9 mouse cellular contexts compared by ENCODE assay signal in the genomic region with DNA sequence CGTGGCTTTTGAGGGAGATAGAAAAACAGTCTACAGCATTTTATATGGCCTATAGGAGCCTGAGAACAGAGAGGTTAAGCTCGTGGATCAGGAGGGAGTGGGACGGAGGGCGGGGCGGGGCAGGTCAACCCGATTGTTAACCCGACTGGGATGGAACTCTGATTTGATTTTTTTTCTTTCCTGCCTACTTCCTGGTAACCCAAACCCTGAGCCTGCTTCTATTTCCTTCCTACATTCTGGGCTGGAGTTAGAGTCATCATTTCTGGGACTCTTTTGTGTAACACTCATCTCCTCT. TPM values are rescaled to one million over a fixed set of nuclear protein-coding genes. Genes with fewer than 3 reads are reported as not detected.
A peak's percentile ranks its signal among the peaks of the same experiment; 100 is the strongest.
DNase-seq lines count a peak whose midpoint lies in the region; ATAC-seq lines count a peak whose summit lies in the region.
"Had no signal": no experiment of that assay in that cellular context is flagged by ENCODE, and none has a peak within 500 bp of the region (broad histone marks: within the 10 kb centered on the region; RNA-seq: fewer than 3 reads in every experiment).

No protein-coding gene starts in this region.

- no peaks in the 10 kb centered on the region for H3K79me2 ChIP-seq in macrophage (ENCODE audit: inconsistent target)

- peak overlapping the region; percentile 46 for H3K4me3 ChIP-seq in brown adipose tissue, adult 24 weeks (ENCODE audit: insufficient read depth, low read depth, low read length)
- peak overlapping the region; percentile 24 for H3K4me3 ChIP-seq in hindbrain, embryonic 12.5 days
- peak overlapping the region; percentile 7; the same call in 1 of the 2 replicates for H3K4me3 ChIP-seq in macrophage (ENCODE audit: inconsistent target)

- H3K9ac ChIP-seq in hindbrain, embryonic 12.5 days, result no peak overlapping the region

- H3K36me3 ChIP-seq in hindbrain, embryonic 12.5 days, result no peaks in the 10 kb centered on the region
- H3K36me3 ChIP-seq in macrophage (ENCODE audit: inconsistent target), result no peaks in the 10 kb centered on the region

- intact Hi-C loops in heart, postnatal 10 days (cut with DNase I), result no loop called here

- H3K9me3 ChIP-seq in hindbrain, embryonic 12.5 days (replicated peaks), result no peaks in the 10 kb centered on the region

- peaks cover 4% of the 10 kb centered on the region; the same call in 1 of the 2 replicates for H3K4me1 ChIP-seq in brown adipose tissue, adult 24 weeks (ENCODE audit: control insufficient read depth, insufficient read depth, insufficient read length, low read length)
- peaks cover 31% of the 10 kb centered on the region for H3K4me1 ChIP-seq in hindbrain, embryonic 12.5 days

- peak; percentile 18 for DNase-seq in heart, adult 8-10 months (ENCODE audit: low spot score)
- no peak for DNase-seq in heart, postnatal 10 days
- no peak for DNase-seq in embryo, embryonic 11 days
- DNase-seq in layer of hippocampus, adult 8-10 months (ENCODE audit: low spot score in 2 of 2), result no peak

- H3K27ac ChIP-seq in brown adipose tissue, adult 24 weeks (replicated peaks; ENCODE audit: low read depth, low read length), result no peak overlapping the region
- H3K27ac ChIP-seq in hindbrain, embryonic 12.5 days, result no peak overlapping the region
- H3K27ac ChIP-seq in macrophage, result no peak overlapping the region

- ATAC-seq in hindbrain, embryonic 12.5 days (ENCODE audit: low FRiP score), result peak; percentile 17; the same call in 1 of the 2 replicates
- ATAC-seq in monocyte, adult 5-6 weeks (replicated peaks; ENCODE audit: insufficient number of reproducible peaks, low FRiP score, low TSS enrichment, poor library complexity, severe bottlenecking), result no peak

- WGBS in hindbrain, embryonic 12.5 days, result 0% methylated on average over 7 of the region's 7 CpGs
- WGBS in macrophage (ENCODE audit: missing documents), result 15% methylated on average over 7 of the region's 7 CpGs

- H3K4me2 ChIP-seq in hindbrain, embryonic 12.5 days (replicated peaks), result peak overlapping the region; percentile 50

- H3K27me3 ChIP-seq in hindbrain, embryonic 12.5 days, result peaks cover 9% of the 10 kb centered on the region; the same call in 1 of the 2 replicates

RNA-seq across cellular contexts. Expression of gene Calm2, which starts 27.7 kb away (rescaled TPM):
- 100 to 1,000 TPM; 143 to 158 (median 147) TPM for total RNA-seq in heart, adult 8-10 months (2022)
- total RNA-seq in heart, postnatal 10 days (2021), result 100 to 1,000 TPM; 247 to 257 TPM
- polyA plus RNA-seq in brown adipose tissue, adult 24 weeks (2012; ENCODE audit: insufficient read depth, insufficient read length, missing spikeins), result 250 and 275 TPM in 2 replicates
- 1,282 and 1,370 TPM in 2 replicates for polyA plus RNA-seq in hindbrain, embryonic 12.5 days (2016; fragmentation: Nextera tagmentation; extraction: Ambion mirVana)
- total RNA-seq in macrophage (2018; cell fraction: chromatin; rRNA removed), result 100 to 1,000 TPM in 4 of 26 experiments, 10 to 100 TPM in 22; 38.3 to 133 (median 72.0) TPM
- total RNA-seq in macrophage (2018; cell fraction: cytosol; rRNA removed), result 100 to 1,000 TPM; 350 to 760 (median 532) TPM
- 100 to 1,000 TPM; 119 to 311 (median 172) TPM for total RNA-seq in macrophage (2018; cell fraction: nucleus; rRNA removed)
- polyA plus RNA-seq in macrophage (2018), result 716 to 1,639 TPM (median 783 TPM) in 3 replicates
- 1,504 to 2,308 TPM (median 2,140 TPM) in 3 replicates for total RNA-seq in monocyte, adult 5-6 weeks (2017)
- 1,000 to 10,000 TPM; 1,941 to 2,151 (median 2,040) TPM for total RNA-seq in layer of hippocampus, adult 8-10 months (2022)

RNA-seq across cellular contexts. Expression of gene Stpg4, which starts 46.9 kb away (rescaled TPM):
- total RNA-seq in heart, adult 8-10 months (2022), result not detected
- not detected for total RNA-seq in heart, postnatal 10 days (2021)
- not detected in 2 replicates for polyA plus RNA-seq in brown adipose tissue, adult 24 weeks (2012; ENCODE audit: insufficient read depth, insufficient read length, missing spikeins)
- polyA plus RNA-seq in hindbrain, embryonic 12.5 days (2016; fragmentation: Nextera tagmentation; extraction: Ambion mirVana), result 0.34 TPM in 1 of 2 replicates, not detected in the other
- total RNA-seq in macrophage (2018; cell fraction: chromatin; rRNA removed), result not detected
- not detected for total RNA-seq in macrophage (2018; cell fraction: cytosol; rRNA removed)
- total RNA-seq in macrophage (2018; cell fraction: nucleus; rRNA removed), result not detected
- polyA plus RNA-seq in macrophage (2018), result not detected in 3 replicates
- total RNA-seq in monocyte, adult 5-6 weeks (2017), result not detected in 3 replicates
- total RNA-seq in layer of hippocampus, adult 8-10 months (2022), result not detected
- total RNA-seq: layer of hippocampus, postnatal 10 days had no signal
